Mouse (Mus musculus): ENCODE data around the gene Gm3402.

GRCm38 (mm10) chr5:146468311-146468710, 45.6 kb upstream of the Gm3402 start:
- TF ChIP-seq CTCF (conservative IDR thresholded peaks at IDR 0.05; ENCODE audit: insufficient read depth, insufficient read length, low read depth, low read length) (no peak), POLR2A (IDR thresholded peaks at IDR 0.05; ENCODE audit: low read depth, low read length) (no peak)
